ENCODE assay signal across 8 mouse cellular contexts in genomic region chr15:91191412-91192222, GRCm38 (mm10). TPM values are rescaled to one million over a fixed set of nuclear protein-coding genes. Genes with fewer than 3 reads are reported as not detected.
A peak's percentile ranks its signal among the peaks of the same experiment; 100 is the strongest.
DNase-seq lines count a peak whose midpoint lies in the region; ATAC-seq and TF ChIP-seq lines count a peak whose summit lies in the region.

Gene Abcd2 (minus strand): TSS chr15:91191799.

- no peaks in the 10 kb centered on the region for H3K9me3 ChIP-seq in erythroblast, embryonic 14.5 days (ENCODE audit: control insufficient read depth, low read length)
- H3K9me3 ChIP-seq in heart, embryonic 10.5 days: no peaks in the 10 kb centered on the region
- H3K9me3 ChIP-seq in kidney, embryonic 14.5 days (ENCODE audit: control insufficient read depth, low read length): no peaks in the 10 kb centered on the region
- no peaks in the 10 kb centered on the region for H3K9me3 ChIP-seq in limb, embryonic 14.5 days (ENCODE audit: control insufficient read depth, low read length)
- no peaks in the 10 kb centered on the region for H3K9me3 ChIP-seq in midbrain, embryonic 15.5 days

- H3K27ac ChIP-seq in brown adipose tissue, adult 24 weeks (replicated peaks; ENCODE audit: low read depth, low read length): peak within 1 kb of the TSS; percentile 87
- peak within 1 kb of the TSS; percentile 84 for H3K27ac ChIP-seq in heart, embryonic 10.5 days
- H3K27ac ChIP-seq in kidney, embryonic 14.5 days (ENCODE audit: low read depth, low read length): peak within 1 kb of the TSS; percentile 83
- peak within 1 kb of the TSS; percentile 63 for H3K27ac ChIP-seq in limb, embryonic 14.5 days (replicated peaks; ENCODE audit: low read depth, low read length)
- H3K27ac ChIP-seq in midbrain, embryonic 15.5 days: peak within 1 kb of the TSS; percentile 79

- H3K4me2 ChIP-seq in kidney, embryonic 14.5 days (replicated peaks; ENCODE audit: low read depth, low read length): peak within 1 kb of the TSS; percentile 63
- H3K4me2 ChIP-seq in limb, embryonic 14.5 days (replicated peaks; ENCODE audit: low read depth, low read length, severe bottlenecking): peak within 1 kb of the TSS; percentile 62
- H3K4me2 ChIP-seq in midbrain, embryonic 15.5 days: peak within 1 kb of the TSS; percentile 93

- H3K79me2 ChIP-seq in C2C12 (ENCODE audit: control insufficient read depth, insufficient read depth): no peaks in the 10 kb centered on the region

- TF ChIP-seq CTCF in C2C12 (IDR thresholded peaks at IDR 0.05; ENCODE audit: control insufficient read depth, insufficient read depth, insufficient read length): no peak

- peak; percentile 89 for DNase-seq in heart, embryonic 10.5 days (ENCODE audit: low spot score)
- DNase-seq in limb, embryonic 14.5 days (ENCODE audit: low spot score): peak; percentile 78
- peak; percentile 2 for DNase-seq in splenic B cell, adult 2 months (ENCODE audit: low read depth, low spot score)

- H3K4me3 ChIP-seq in C2C12 (ENCODE audit: insufficient read depth, poor library complexity, severe bottlenecking): peak within 1 kb of the TSS; percentile 25
- H3K4me3 ChIP-seq in brown adipose tissue, adult 24 weeks (ENCODE audit: insufficient read depth, low read depth, low read length): peak within 1 kb of the TSS; percentile 69
- peak within 1 kb of the TSS; percentile 58 for H3K4me3 ChIP-seq in erythroblast, embryonic 14.5 days (replicated peaks)
- H3K4me3 ChIP-seq in heart, embryonic 10.5 days: peak within 1 kb of the TSS; percentile 63
- H3K4me3 ChIP-seq in kidney, embryonic 14.5 days (ENCODE audit: low read length): peak within 1 kb of the TSS; percentile 38
- H3K4me3 ChIP-seq in limb, embryonic 14.5 days (replicated peaks; ENCODE audit: low read length): peak within 1 kb of the TSS; percentile 36
- peak within 1 kb of the TSS; percentile 55 for H3K4me3 ChIP-seq in midbrain, embryonic 15.5 days

- WGBS in heart, embryonic 10.5 days: 1% methylated on average over 22 of the region's 22 CpGs
- under 1% methylated on average over 22 of the region's 22 CpGs for WGBS in kidney, embryonic 14.5 days
- under 1% methylated on average over 22 of the region's 22 CpGs for WGBS in limb, embryonic 14.5 days
- WGBS in midbrain, embryonic 15.5 days: under 1% methylated on average over 22 of the region's 22 CpGs

- no peaks in the 10 kb centered on the region for H3K79me3 ChIP-seq in C2C12 (ENCODE audit: low read depth)

- TF ChIP-seq POLR2A in limb, embryonic 14.5 days (IDR thresholded peaks at IDR 0.05; ENCODE audit: borderline replicate concordance, extremely low read depth, insufficient read depth, insufficient read length): no peak

- no peaks in the 10 kb centered on the region for H3K36me3 ChIP-seq in C2C12 (ENCODE audit: control insufficient read depth, insufficient read depth)
- no peaks in the 10 kb centered on the region for H3K36me3 ChIP-seq in erythroblast, embryonic 14.5 days (ENCODE audit: control insufficient read depth)
- H3K36me3 ChIP-seq in heart, embryonic 10.5 days: no peaks in the 10 kb centered on the region
- no peaks in the 10 kb centered on the region for H3K36me3 ChIP-seq in kidney, embryonic 14.5 days (ENCODE audit: control insufficient read depth, insufficient read depth, low read length)
- no peaks in the 10 kb centered on the region for H3K36me3 ChIP-seq in limb, embryonic 14.5 days (ENCODE audit: control insufficient read depth, insufficient read depth, low read length)
- H3K36me3 ChIP-seq in midbrain, embryonic 15.5 days (replicated peaks): no peaks in the 10 kb centered on the region
- H3K36me3 ChIP-seq in splenic B cell, adult 2 months (ENCODE audit: control insufficient read depth, insufficient read depth, low read length, poor library complexity, severe bottlenecking): no peaks in the 10 kb centered on the region

- H3K4me1 ChIP-seq in brown adipose tissue, adult 24 weeks (ENCODE audit: control insufficient read depth, insufficient read depth, insufficient read length, low read length): peaks cover 2% of the 10 kb centered on the region; the same call in 1 of the 2 replicates
- H3K4me1 ChIP-seq in erythroblast, embryonic 14.5 days (ENCODE audit: control insufficient read depth): peaks cover 23% of the 10 kb centered on the region
- peaks cover 14% of the 10 kb centered on the region for H3K4me1 ChIP-seq in heart, embryonic 10.5 days
- H3K4me1 ChIP-seq in kidney, embryonic 14.5 days (ENCODE audit: control insufficient read depth, insufficient read depth, low read length): 0 out of 2 replicates have a peak, but pooled peaks cover 6% of the 10 kb centered on the region
- peaks cover 5% of the 10 kb centered on the region; the same call in 1 of the 2 replicates for H3K4me1 ChIP-seq in limb, embryonic 14.5 days (ENCODE audit: control insufficient read depth, insufficient read depth, low read length)
- peaks cover 19% of the 10 kb centered on the region for H3K4me1 ChIP-seq in midbrain, embryonic 15.5 days

- H3ac ChIP-seq in C2C12 (ENCODE audit: control insufficient read depth, insufficient read length, low read depth): peak within 1 kb of the TSS; percentile 34

- peak within 1 kb of the TSS; percentile 53 for H3K9ac ChIP-seq in kidney, embryonic 14.5 days (ENCODE audit: low read depth, low read length)
- H3K9ac ChIP-seq in limb, embryonic 14.5 days (ENCODE audit: low read depth, low read length, severe bottlenecking): peak within 1 kb of the TSS; percentile 52
- peak within 1 kb of the TSS; percentile 58 for H3K9ac ChIP-seq in midbrain, embryonic 15.5 days

- H3K27me3 ChIP-seq in C2C12 (ENCODE audit: control insufficient read depth, insufficient read depth, insufficient read length): no peaks in the 10 kb centered on the region
- H3K27me3 ChIP-seq in erythroblast, embryonic 14.5 days (ENCODE audit: control insufficient read depth): peaks cover 13% of the 10 kb centered on the region
- H3K27me3 ChIP-seq in heart, embryonic 10.5 days (ENCODE audit: insufficient read depth, poor library complexity, severe bottlenecking): no peaks in the 10 kb centered on the region
- no peaks in the 10 kb centered on the region for H3K27me3 ChIP-seq in kidney, embryonic 14.5 days (ENCODE audit: control insufficient read depth, insufficient read depth, low read length)
- H3K27me3 ChIP-seq in limb, embryonic 14.5 days (ENCODE audit: control insufficient read depth, insufficient read depth, low read length): no peaks in the 10 kb centered on the region
- H3K27me3 ChIP-seq in midbrain, embryonic 15.5 days (replicated peaks): no peaks in the 10 kb centered on the region
- no peaks in the 10 kb centered on the region for H3K27me3 ChIP-seq in splenic B cell, adult 2 months (ENCODE audit: control insufficient read depth, insufficient read depth, low read length, poor library complexity, severe bottlenecking)

- peak; percentile 98 for ATAC-seq in kidney, embryonic 14.5 days (ENCODE audit: low FRiP score, low TSS enrichment)
- peak; percentile 86 for ATAC-seq in limb, embryonic 14.5 days (ENCODE audit: low FRiP score, low read depth)
- peak; percentile 96 for ATAC-seq in midbrain, embryonic 15.5 days (replicated peaks)

TF ChIP-seq in C2C12, 6 proteins besides CTCF, POLR2A, EP300 and RAD21:
- no peak for TF ChIP-seq CEBPB (IDR thresholded peaks at IDR 0.05; ENCODE audit: low read depth)
- TF ChIP-seq MYOG (IDR thresholded peaks at IDR 0.05; ENCODE audit: control insufficient read depth, extremely low read depth, insufficient read length): no peak
- no peak for TF ChIP-seq USF1 (IDR thresholded peaks at IDR 0.05; ENCODE audit: low read depth)
- no peak for TF ChIP-seq MAX (IDR thresholded peaks at IDR 0.05)
TF ChIP-seq in C2C12: peak in this region for 0.

RNA-seq across cellular contexts. Expression of gene Abcd2, which starts in this region (rescaled TPM):
- 0.32 TPM for polyA plus RNA-seq in C2C12 (2012; fragmentation: generic; extraction: Trizol)
- polyA plus RNA-seq in brown adipose tissue, adult 24 weeks (2012; ENCODE audit: insufficient read depth, insufficient read length, missing spikeins): 77.8 and 88.6 TPM in 2 replicates
- polyA plus RNA-seq in erythroblast, embryonic 14.5 days (2012): not detected in 2 replicates
- polyA plus RNA-seq in heart, embryonic 10.5 days (2016; fragmentation: Nextera tagmentation; extraction: Ambion mirVana): 1.6 and 3.1 TPM in 2 replicates
- polyA plus RNA-seq in kidney, embryonic 14.5 days (2014; fragmentation: Nextera tagmentation; extraction: Ambion mirVana): 3.5 and 5.0 TPM in 2 replicates
- 1.3 and 1.5 TPM in 2 replicates for polyA plus RNA-seq in limb, embryonic 14.5 days (2012; rRNA removed)
- 2.0 and 2.5 TPM in 2 replicates for polyA plus RNA-seq in limb, embryonic 14.5 days (2014; fragmentation: Nextera tagmentation; extraction: Ambion mirVana)
- polyA plus RNA-seq in midbrain, embryonic 15.5 days (2015; fragmentation: Nextera tagmentation; extraction: Ambion mirVana): 8.2 and 9.9 TPM in 2 replicates

Comparison
In these comparisons a context has a peak if more than half of its experiments do, and no peak if none do; other contexts are left out.
1. Peak in every context shown above with its lines: DNase-seq, ATAC-seq, H3K4me3 ChIP-seq and H3K27ac ChIP-seq.
2. DNase-seq: peak in every context shown above with its lines; median percentile 89 in heart, embryonic 10.5 days; 78 in limb, embryonic 14.5 days; 2 in splenic B cell, adult 2 months.